Mouse (Mus musculus) adrenal gland, adult 2 months (tissue): ENCODE results near the gene Hpse2. TPM values are rescaled to one million over a fixed set of nuclear protein-coding genes. Genes with fewer than 3 reads are reported as not detected.
A peak's percentile ranks its signal among the peaks of the same experiment; 100 is the strongest.
"Not testable (repeated sequence)": the region's sequence is repeated elsewhere in the genome, so short reads cannot be mapped to it uniquely, and the experiment has no call there.

Experiments
- DNase-seq: peaks from one replicate; pipeline ENCODE4 v3.0.0; 2021
- long read RNA-seq: library from polyadenylated mRNA; stranded (forward); transcript quantifications from one replicate; pipeline ENCODE4 v2.0.0, GENCODE M21; 2021
- polyA plus RNA-seq: library from polyadenylated mRNA; depleted of rRNA; stranded (reverse); fragments of >200 nt; gene quantifications from 2 replicates; pipeline ENCODE4 v1.2.3, GENCODE M21; 2012; rRNA removed
- total RNA-seq, 2 experiments: library from RNA; stranded (reverse); gene quantifications; 2 replicates each; pipeline ENCODE4 v1.2.3; 2021

The Hpse2 gene
- total RNA-seq = not detected
- not detected in 2 replicates for polyA plus RNA-seq
- long read RNA-seq = 0 reads

- DNase-seq = no peak
These were observed at the start of gene Hpse2 for GRCm38 (mm10) chr19:43388017-43388904. Gene Hpse2, minus strand, starts transcription at chr19:43388355.

- DNase-seq = no peak
These were observed 39.5 kb upstream of the Hpse2 start for GRCm38 (mm10) chr19:43427446-43428224.

GRCm38 (mm10) chr19:43424082-43424481 is 35.9 kb upstream of the Hpse2 start:
- DNase-seq = no peak

- DNase-seq = no peak
These were observed 32.4 kb upstream of the Hpse2 start for GRCm38 (mm10) chr19:43420506-43420905.

GRCm38 (mm10) chr19:43415565-43415964 is 27.4 kb upstream of the Hpse2 start:
- DNase-seq = no peak

- DNase-seq = no peak
These were observed 19.0 kb upstream of the Hpse2 start for GRCm38 (mm10) chr19:43407181-43407580.

- peak; percentile 21 for DNase-seq
These were observed 8.2 kb upstream of the Hpse2 start for GRCm38 (mm10) chr19:43396327-43396726.

GRCm38 (mm10) chr19:43387071-43387770 is 934 bp downstream of the Hpse2 start:
- DNase-seq = no peak

GRCm38 (mm10) chr19:43386041-43386952 is 1.9 kb downstream of the Hpse2 start:
- DNase-seq = no peak

GRCm38 (mm10) chr19:43385451-43385850 is 2.7 kb downstream of the Hpse2 start:
- DNase-seq = no peak

GRCm38 (mm10) chr19:43384978-43385431 is 3.1 kb downstream of the Hpse2 start:
- peak; percentile 7 for DNase-seq

- DNase-seq = no peak
These were observed 3.7 kb downstream of the Hpse2 start for GRCm38 (mm10) chr19:43384346-43384977.

- DNase-seq = no peak
These were observed 29.3 kb downstream of the Hpse2 start for GRCm38 (mm10) chr19:43358830-43359229.

- peak; percentile 24 for DNase-seq
These were observed 77.0 kb downstream of the Hpse2 start for GRCm38 (mm10) chr19:43311125-43311524.

GRCm38 (mm10) chr19:43306756-43307155 is 81.4 kb downstream of the Hpse2 start:
- no peak for DNase-seq

- not testable (repeated sequence) for DNase-seq
These were observed 106.8 kb downstream of the Hpse2 start for GRCm38 (mm10) chr19:43281336-43281735.

- no peak for DNase-seq
These were observed 144.2 kb downstream of the Hpse2 start for GRCm38 (mm10) chr19:43243993-43244392.

GRCm38 (mm10) chr19:43231711-43232110 is 156.4 kb downstream of the Hpse2 start:
- no peak for DNase-seq

- DNase-seq = no peak
These were observed 194.6 kb downstream of the Hpse2 start for GRCm38 (mm10) chr19:43193562-43193961.

GRCm38 (mm10) chr19:43175437-43175965 is 212.7 kb downstream of the Hpse2 start:
- no peak for DNase-seq
